Mouse (Mus musculus) layer of hippocampus, adult 9-10 months (tissue): ENCODE results near the gene Cdc25b.

ENCODE experiments used
- DNase-seq: peaks from one replicate; pipeline ENCODE4 v3.0.0; 2022; ENCODE audit warnings: low spot score

Gene Cdc25b

GRCm38 (mm10) chr2:131159938-131160581, 26.7 kb upstream of the Cdc25b start, which contains the start of gene 1700037H04Rik:
TSS of gene 1700037H04Rik (minus strand) at chr2:131160081.
- peak; percentile 88 for DNase-seq

GRCm38 (mm10) chr2:131160671-131161111, 26.1 kb upstream of the Cdc25b start:
- DNase-seq, result no peak

GRCm38 (mm10) chr2:131163924-131164323, 22.8 kb upstream of the Cdc25b start:
- no peak for DNase-seq

GRCm38 (mm10) chr2:131166172-131166571, 20.6 kb upstream of the Cdc25b start:
- no peak for DNase-seq

- no peak for DNase-seq
Measured at GRCm38 (mm10) chr2:131167984-131168383, 18.8 kb upstream of the Cdc25b start.

GRCm38 (mm10) chr2:131168914-131169313, 17.8 kb upstream of the Cdc25b start:
- no peak for DNase-seq

GRCm38 (mm10) chr2:131170936-131171335, 15.8 kb upstream of the Cdc25b start:
- DNase-seq, result no peak

- DNase-seq, result no peak
Measured at GRCm38 (mm10) chr2:131171401-131172104, 15.2 kb upstream of the Cdc25b start.

- no peak for DNase-seq
Measured at GRCm38 (mm10) chr2:131172322-131172721, 14.4 kb upstream of the Cdc25b start.

GRCm38 (mm10) chr2:131174700-131175099, 12.0 kb upstream of the Cdc25b start:
- no peak for DNase-seq

GRCm38 (mm10) chr2:131175286-131175944, 11.3 kb upstream of the Cdc25b start:
- DNase-seq, result no peak

- DNase-seq, result no peak
Measured at GRCm38 (mm10) chr2:131175945-131176309, 10.8 kb upstream of the Cdc25b start.

- DNase-seq, result no peak
Measured at GRCm38 (mm10) chr2:131176491-131176890, 10.3 kb upstream of the Cdc25b start.

GRCm38 (mm10) chr2:131177932-131178331, 8.8 kb upstream of the Cdc25b start:
- DNase-seq, result no peak

- DNase-seq, result no peak
Measured at GRCm38 (mm10) chr2:131178828-131179245, 7.9 kb upstream of the Cdc25b start.

- DNase-seq, result no peak
Measured at GRCm38 (mm10) chr2:131179246-131179886, 7.4 kb upstream of the Cdc25b start.

GRCm38 (mm10) chr2:131179990-131180587, 6.7 kb upstream of the Cdc25b start, which contains the start of gene Cenpb:
TSS of gene Cenpb (minus strand) at chr2:131180067.
- DNase-seq, result no peak

GRCm38 (mm10) chr2:131186343-131186742, 406 bp upstream of the Cdc25b start:
- no peak for DNase-seq

- no peak for DNase-seq
Measured at GRCm38 (mm10) chr2:131187602-131187922, 813 bp downstream of the Cdc25b start.

- DNase-seq, result no peak
Measured at GRCm38 (mm10) chr2:131188311-131188710, 1.6 kb downstream of the Cdc25b start.

- no peak for DNase-seq
Measured at GRCm38 (mm10) chr2:131189521-131190309, 3.0 kb downstream of the Cdc25b start.
